Comparison of ENCODE assay signal across 7 mouse cellular contexts in genomic region chr9:41935979-41936378, GRCm38 (mm10).
A peak's percentile ranks its signal among the peaks of the same experiment; 100 is the strongest.
DNase-seq lines count a peak whose midpoint lies in the region; ATAC-seq lines count a peak whose summit lies in the region.

No protein-coding gene starts in this region.

- H3K4me2 ChIP-seq in lung, embryonic 16.5 days (ENCODE audit: low read depth, low read length), result peak overlapping the region; percentile 77
- H3K4me2 ChIP-seq in forebrain, embryonic 15.5 days (replicated peaks), result peak overlapping the region; percentile 83
- H3K4me2 ChIP-seq in liver, embryonic 12.5 days, result peak overlapping the region; percentile 55
- peak overlapping the region; percentile 61 for H3K4me2 ChIP-seq in stomach, embryonic 16.5 days (ENCODE audit: low read depth, low read length)

- H3K36me3 ChIP-seq in lung, embryonic 16.5 days (ENCODE audit: control insufficient read depth, insufficient read depth, low read length), result no peaks in the 10 kb centered on the region
- H3K36me3 ChIP-seq in forebrain, embryonic 15.5 days, result no peaks in the 10 kb centered on the region
- H3K36me3 ChIP-seq in liver, embryonic 12.5 days, result no peaks in the 10 kb centered on the region
- no peaks in the 10 kb centered on the region for H3K36me3 ChIP-seq in stomach, embryonic 16.5 days (ENCODE audit: control insufficient read depth, insufficient read depth, low read length)

- peak overlapping the region; percentile 65 for H3K9ac ChIP-seq in lung, embryonic 16.5 days (ENCODE audit: low read length)
- peak overlapping the region; percentile 71 for H3K9ac ChIP-seq in forebrain, embryonic 15.5 days (replicated peaks)
- H3K9ac ChIP-seq in liver, embryonic 12.5 days, result no peak overlapping the region
- H3K9ac ChIP-seq in stomach, embryonic 16.5 days (ENCODE audit: low read length), result peak overlapping the region; percentile 67

- H3K9me3 ChIP-seq in lung, embryonic 16.5 days (ENCODE audit: control insufficient read depth, low read length), result no peaks in the 10 kb centered on the region
- no peaks in the 10 kb centered on the region for H3K9me3 ChIP-seq in forebrain, embryonic 15.5 days
- H3K9me3 ChIP-seq in liver, embryonic 12.5 days (replicated peaks), result no peaks in the 10 kb centered on the region
- H3K9me3 ChIP-seq in stomach, embryonic 16.5 days (replicated peaks; ENCODE audit: control insufficient read depth, low read length), result no peaks in the 10 kb centered on the region

- H3K4me3 ChIP-seq in lung, embryonic 16.5 days (ENCODE audit: low read length), result peak overlapping the region; percentile 46
- peak overlapping the region; percentile 42 for H3K4me3 ChIP-seq in forebrain, embryonic 15.5 days
- H3K4me3 ChIP-seq in liver, embryonic 12.5 days, result peak overlapping the region; percentile 23; the same call in 1 of the 2 replicates
- H3K4me3 ChIP-seq in stomach, embryonic 16.5 days (replicated peaks; ENCODE audit: low read length), result peak overlapping the region; percentile 37

- H3K27me3 ChIP-seq in lung, embryonic 16.5 days (ENCODE audit: control insufficient read depth, insufficient read depth, low read depth, low read length), result no peaks in the 10 kb centered on the region
- H3K27me3 ChIP-seq in forebrain, embryonic 15.5 days, result no peaks in the 10 kb centered on the region
- H3K27me3 ChIP-seq in liver, embryonic 12.5 days (replicated peaks), result peaks cover 14% of the 10 kb centered on the region
- no peaks in the 10 kb centered on the region for H3K27me3 ChIP-seq in stomach, embryonic 16.5 days (ENCODE audit: control insufficient read depth, insufficient read depth, low read length)

- DNase-seq in lung, postnatal 4 days, result no peak
- DNase-seq in natural killer cell, adult 2 months (ENCODE audit: low spot score in 2 of 2), result no peak
- no peak for DNase-seq in gastrocnemius, postnatal 4 days (ENCODE audit: low spot score in 2 of 2)

- H3K4me1 ChIP-seq in lung, embryonic 16.5 days (replicated peaks; ENCODE audit: control insufficient read depth, insufficient read depth, low read length), result peaks cover 36% of the 10 kb centered on the region
- H3K4me1 ChIP-seq in forebrain, embryonic 15.5 days, result peaks cover 58% of the 10 kb centered on the region
- no peaks in the 10 kb centered on the region for H3K4me1 ChIP-seq in liver, embryonic 12.5 days
- peaks cover 29% of the 10 kb centered on the region for H3K4me1 ChIP-seq in stomach, embryonic 16.5 days (ENCODE audit: control insufficient read depth, insufficient read depth, low read length)

- no peak for ATAC-seq in lung, embryonic 16.5 days (ENCODE audit: low read depth)
- peak; percentile 49; the same call in 1 of the 2 replicates for ATAC-seq in forebrain, embryonic 15.5 days (replicated peaks)
- ATAC-seq in liver, embryonic 12.5 days, result no peak
- ATAC-seq in stomach, embryonic 16.5 days (ENCODE audit: insufficient read depth, low FRiP score), result no peak; the same call in 1 of the 2 replicates

- 3% methylated on average over 8 of the region's 10 CpGs for WGBS in lung, embryonic 16.5 days
- WGBS in forebrain, embryonic 15.5 days, result under 1% methylated on average over 10 of the region's 10 CpGs
- 3% methylated on average over 10 of the region's 10 CpGs for WGBS in liver, embryonic 12.5 days (ENCODE audit: insufficient replicate concordance)
- WGBS in stomach, embryonic 16.5 days, result 2% methylated on average over 10 of the region's 10 CpGs

- peak overlapping the region; percentile 94 for H3K27ac ChIP-seq in lung, embryonic 16.5 days (ENCODE audit: low read length)
- peak overlapping the region; percentile 99 for H3K27ac ChIP-seq in forebrain, embryonic 15.5 days (replicated peaks)
- no peak overlapping the region for H3K27ac ChIP-seq in liver, embryonic 12.5 days
- peak overlapping the region; percentile 79 for H3K27ac ChIP-seq in stomach, embryonic 16.5 days (ENCODE audit: low read length)
